Mouse (Mus musculus): Measurements from ENCODE around the gene Mypop. TPM values are rescaled to one million over a fixed set of nuclear protein-coding genes. Genes with fewer than 3 reads are reported as not detected.
A peak's percentile ranks its signal among the peaks of the same experiment; 100 is the strongest.

Mypop gene
- polyA plus RNA-seq, 1 experiment from 2014 or later = 4.7 TPM

GRCm38 (mm10) chr7:18957569-18958383, 33.3 kb upstream of the Mypop start:
- Histone ChIP-seq H3K9ac (ENCODE audit: low read length) (peak overlapping the region; percentile 58), H3K4me2 (ENCODE audit: low read depth) (peak overlapping the region; percentile 82), H3K27me3 (ENCODE audit: control insufficient read depth, insufficient read depth, low read length) (peaks cover 24% of the 10 kb centered on the region), H3K27ac (ENCODE audit: low read depth, low read length) (peak overlapping the region; percentile 73), H3K4me3 (ENCODE audit: low read depth, low read length) (peak overlapping the region; percentile 43), H3K9me3 (ENCODE audit: control insufficient read depth, low read length) (no peaks in the 10 kb centered on the region), H3K4me1 (ENCODE audit: control insufficient read depth, insufficient read depth, low read length) (peaks cover 17% of the 10 kb centered on the region), H3K36me3 (ENCODE audit: control insufficient read depth, insufficient read depth, low read length) (peaks cover 2% of the 10 kb centered on the region; the same call in 1 of the 2 replicates)
- WGBS = under 1% methylated on average over 78 of the region's 107 CpGs
- ATAC-seq (ENCODE audit: insufficient read depth, low FRiP score, low TSS enrichment) (peak; percentile 53), DNase-seq (ENCODE audit: low spot score) (peak; percentile 70)

DNA sequence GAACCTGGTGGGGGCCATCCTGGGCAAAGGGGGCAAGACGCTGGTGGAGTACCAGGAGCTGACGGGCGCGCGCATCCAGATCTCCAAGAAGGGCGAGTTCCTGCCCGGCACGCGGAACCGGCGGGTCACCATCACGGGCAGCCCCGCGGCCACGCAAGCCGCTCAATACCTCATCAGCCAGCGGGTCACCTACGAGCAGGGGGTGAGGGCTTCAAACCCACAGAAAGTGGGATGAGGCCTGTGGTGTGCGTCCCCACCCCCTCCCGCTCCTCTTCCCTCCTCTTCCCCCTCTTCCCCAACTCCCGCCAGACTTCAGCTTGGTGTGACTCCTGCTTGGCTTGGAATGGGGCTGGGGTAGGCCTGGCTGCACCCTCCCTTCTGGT, 32.7 kb upstream of the Mypop start:
- Histone ChIP-seq H3K4me2 (ENCODE audit: low read depth) (peak overlapping the region; percentile 82), H3K9me3 (ENCODE audit: control insufficient read depth, low read length) (no peaks in the 10 kb centered on the region), H3K9ac (ENCODE audit: low read length) (peak overlapping the region; percentile 58), H3K27ac (ENCODE audit: low read depth, low read length) (no peak overlapping the region), H3K27me3 (ENCODE audit: control insufficient read depth, insufficient read depth, low read length) (peaks cover 30% of the 10 kb centered on the region), H3K4me3 (ENCODE audit: low read depth, low read length) (peak overlapping the region; percentile 43), H3K4me1 (ENCODE audit: control insufficient read depth, insufficient read depth, low read length) (peaks cover 23% of the 10 kb centered on the region), H3K36me3 (ENCODE audit: control insufficient read depth, insufficient read depth, low read length) (peaks cover 2% of the 10 kb centered on the region; the same call in 1 of the 2 replicates)
- WGBS = 3% methylated on average over 12 of the region's 21 CpGs
- DNase-seq (ENCODE audit: low spot score) = no peak
- ATAC-seq (ENCODE audit: insufficient read depth, low FRiP score, low TSS enrichment) = no peak

DNA sequence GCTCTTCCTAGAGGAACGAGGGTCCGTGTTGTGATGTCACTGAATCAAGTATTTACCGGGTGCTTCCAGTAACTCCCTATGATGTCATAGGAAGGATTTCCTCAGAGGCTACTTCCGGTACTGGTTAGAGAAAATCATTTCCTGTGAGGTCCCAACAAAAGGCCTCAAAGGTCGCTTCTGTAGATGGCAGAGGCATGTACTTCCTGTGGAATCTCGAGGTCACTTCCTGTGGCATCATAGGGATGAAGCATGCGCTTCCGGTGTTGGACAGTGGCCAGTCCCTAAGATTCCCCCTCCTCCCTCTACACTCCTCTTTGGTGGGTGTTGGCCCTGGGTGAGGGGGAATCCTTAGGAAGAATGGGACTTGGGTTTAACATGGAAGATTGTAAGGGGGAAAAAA, 31.6 kb upstream of the Mypop start:
- Histone ChIP-seq H3K4me3 (ENCODE audit: low read depth, low read length) (no peak overlapping the region), H3K4me1 (ENCODE audit: control insufficient read depth, insufficient read depth, low read length) (peaks cover 24% of the 10 kb centered on the region), H3K4me2 (ENCODE audit: low read depth) (no peak overlapping the region), H3K27me3 (ENCODE audit: control insufficient read depth, insufficient read depth, low read length) (peaks cover 39% of the 10 kb centered on the region), H3K27ac (ENCODE audit: low read depth, low read length) (no peak overlapping the region), H3K36me3 (ENCODE audit: control insufficient read depth, insufficient read depth, low read length) (peaks cover 2% of the 10 kb centered on the region; the same call in 1 of the 2 replicates), H3K9me3 (ENCODE audit: control insufficient read depth, low read length) (no peaks in the 10 kb centered on the region), H3K9ac (ENCODE audit: low read length) (no peak overlapping the region)
- ATAC-seq (ENCODE audit: insufficient read depth, low FRiP score, low TSS enrichment) (no peak), DNase-seq (ENCODE audit: low spot score) (no peak)
- 65% methylated on average over 8 of the region's 8 CpGs for WGBS

- Histone ChIP-seq H3K9me3 (ENCODE audit: control insufficient read depth, low read length) (no peaks in the 10 kb centered on the region), H3K4me2 (ENCODE audit: low read depth) (peak overlapping the region; percentile 42), H3K9ac (ENCODE audit: low read length) (peak overlapping the region; percentile 22), H3K36me3 (ENCODE audit: control insufficient read depth, insufficient read depth, low read length) (peaks cover 2% of the 10 kb centered on the region; the same call in 1 of the 2 replicates), H3K27me3 (ENCODE audit: control insufficient read depth, insufficient read depth, low read length) (peaks cover 32% of the 10 kb centered on the region), H3K4me3 (ENCODE audit: low read depth, low read length) (peak overlapping the region; percentile 16; the same call in 1 of the 2 replicates), H3K4me1 (ENCODE audit: control insufficient read depth, insufficient read depth, low read length) (peaks cover 20% of the 10 kb centered on the region), H3K27ac (ENCODE audit: low read depth, low read length) (no peak overlapping the region)
- DNase-seq (ENCODE audit: low spot score) (peak; percentile 28), ATAC-seq (ENCODE audit: insufficient read depth, low FRiP score, low TSS enrichment) (no peak)
- 1% methylated on average over 17 of the region's 17 CpGs for WGBS
These were observed 28.8 kb upstream of the Mypop start for GRCm38 (mm10) chr7:18962171-18962792.

DNA sequence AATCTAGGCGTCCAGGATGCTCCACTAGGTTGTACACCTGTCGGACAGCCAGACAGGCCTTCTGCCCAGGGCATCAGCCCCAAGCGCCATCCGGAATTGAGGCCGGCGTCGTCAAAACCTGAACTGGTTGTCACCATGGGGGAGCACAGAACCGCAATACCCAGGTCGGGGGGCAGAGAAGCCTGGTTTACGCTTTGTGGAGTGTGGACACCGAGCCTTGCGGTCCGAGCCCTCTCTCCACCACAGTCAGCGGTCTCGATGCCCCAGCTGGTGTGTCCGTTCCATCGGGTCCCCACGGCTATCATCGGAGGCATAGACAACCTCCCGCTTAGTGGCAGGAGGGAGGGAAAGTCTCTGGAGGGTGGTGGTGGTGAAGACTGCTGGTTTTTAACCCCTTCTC, 28.2 kb upstream of the Mypop start:
- Histone ChIP-seq H3K4me3 (ENCODE audit: low read depth, low read length) (peak overlapping the region; percentile 16), H3K36me3 (ENCODE audit: control insufficient read depth, insufficient read depth, low read length) (peaks cover 2% of the 10 kb centered on the region; the same call in 1 of the 2 replicates), H3K9me3 (ENCODE audit: control insufficient read depth, low read length) (no peaks in the 10 kb centered on the region), H3K4me1 (ENCODE audit: control insufficient read depth, insufficient read depth, low read length) (peaks cover 18% of the 10 kb centered on the region), H3K9ac (ENCODE audit: low read length) (peak overlapping the region; percentile 22), H3K27me3 (ENCODE audit: control insufficient read depth, insufficient read depth, low read length) (peaks cover 29% of the 10 kb centered on the region), H3K4me2 (ENCODE audit: low read depth) (peak overlapping the region; percentile 42), H3K27ac (ENCODE audit: low read depth, low read length) (no peak overlapping the region)
- ATAC-seq (ENCODE audit: insufficient read depth, low FRiP score, low TSS enrichment) (0 out of 2 replicates have a peak, but pooled peaks have one; percentile 7), DNase-seq (ENCODE audit: low spot score) (no peak)
- whole genome bisulfite sequencing = under 1% methylated on average over 20 of the region's 20 CpGs

- Histone ChIP-seq H3K4me3 (ENCODE audit: low read depth, low read length) (no peak overlapping the region; the same call in 1 of the 2 replicates), H3K27ac (ENCODE audit: low read depth, low read length) (no peak overlapping the region), H3K4me1 (ENCODE audit: control insufficient read depth, insufficient read depth, low read length) (peaks cover 17% of the 10 kb centered on the region), H3K27me3 (ENCODE audit: control insufficient read depth, insufficient read depth, low read length) (peaks cover 25% of the 10 kb centered on the region), H3K36me3 (ENCODE audit: control insufficient read depth, insufficient read depth, low read length) (0 out of 2 replicates have a peak, but pooled peaks cover 2% of the 10 kb centered on the region), H3K9me3 (ENCODE audit: control insufficient read depth, low read length) (no peaks in the 10 kb centered on the region), H3K4me2 (ENCODE audit: low read depth) (no peak overlapping the region; the same call in 1 of the 2 replicates), H3K9ac (ENCODE audit: low read length) (no peak overlapping the region)
- WGBS = 1% methylated on average over 19 of the region's 19 CpGs
- ATAC-seq (ENCODE audit: insufficient read depth, low FRiP score, low TSS enrichment) (no peak), DNase-seq (ENCODE audit: low spot score) (no peak)
These were observed 27.7 kb upstream of the Mypop start for GRCm38 (mm10) chr7:18963294-18963843.

- Histone ChIP-seq H3K27ac (ENCODE audit: low read depth, low read length) (no peak overlapping the region), H3K4me3 (ENCODE audit: low read depth, low read length) (no peak overlapping the region), H3K4me2 (ENCODE audit: low read depth) (no peak overlapping the region), H3K36me3 (ENCODE audit: control insufficient read depth, insufficient read depth, low read length) (no peaks in the 10 kb centered on the region), H3K4me1 (ENCODE audit: control insufficient read depth, insufficient read depth, low read length) (peaks cover 16% of the 10 kb centered on the region), H3K9me3 (ENCODE audit: control insufficient read depth, low read length) (no peaks in the 10 kb centered on the region), H3K27me3 (ENCODE audit: control insufficient read depth, insufficient read depth, low read length) (peaks cover 23% of the 10 kb centered on the region), H3K9ac (ENCODE audit: low read length) (no peak overlapping the region)
- ATAC-seq (ENCODE audit: insufficient read depth, low FRiP score, low TSS enrichment) (no peak), DNase-seq (ENCODE audit: low spot score) (no peak)
- WGBS = 80% methylated on average over 5 of the region's 5 CpGs
These were observed 25.7 kb upstream of the Mypop start for GRCm38 (mm10) chr7:18965312-18965711.

DNA sequence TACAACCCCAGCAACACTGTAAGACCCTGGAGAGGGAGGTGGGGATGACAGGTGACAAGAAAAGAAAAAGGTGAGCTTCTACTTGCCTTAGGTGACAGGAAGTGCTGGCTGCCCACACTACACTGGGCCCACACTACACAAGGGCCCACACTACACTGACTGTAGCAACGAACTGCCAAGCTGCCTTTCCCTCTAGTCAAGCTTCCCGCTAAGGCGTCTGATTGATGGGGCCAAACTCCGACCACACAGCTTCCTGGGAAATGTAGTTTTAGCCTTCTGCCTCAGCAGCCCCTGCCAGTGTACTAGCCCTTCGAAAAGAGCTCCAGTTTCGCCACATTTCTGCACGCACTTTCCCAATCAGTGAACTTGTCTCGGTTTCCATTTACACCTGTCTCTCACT, 23.4 kb upstream of the Mypop start:
- Histone ChIP-seq H3K9me3 (ENCODE audit: control insufficient read depth, low read length) (peaks cover 6% of the 10 kb centered on the region; the same call in 1 of the 2 replicates), H3K36me3 (ENCODE audit: control insufficient read depth, insufficient read depth, low read length) (no peaks in the 10 kb centered on the region), H3K27me3 (ENCODE audit: control insufficient read depth, insufficient read depth, low read length) (peaks cover 17% of the 10 kb centered on the region), H3K9ac (ENCODE audit: low read length) (no peak overlapping the region), H3K4me3 (ENCODE audit: low read depth, low read length) (no peak overlapping the region), H3K4me1 (ENCODE audit: control insufficient read depth, insufficient read depth, low read length) (peaks cover 9% of the 10 kb centered on the region), H3K4me2 (ENCODE audit: low read depth) (no peak overlapping the region), H3K27ac (ENCODE audit: low read depth, low read length) (no peak overlapping the region)
- 13% methylated on average over 8 of the region's 8 CpGs for WGBS
- ATAC-seq (ENCODE audit: insufficient read depth, low FRiP score, low TSS enrichment) = no peak
- peak; percentile 50 for DNase-seq (ENCODE audit: low spot score)

Data from neural tube, embryonic 11.5 days (tissue).